In genomic region chr17:26939973-26940300, GRCm38 (mm10) we compare ENCODE assay signal across 8 mouse cellular contexts. TPM values are rescaled to one million over a fixed set of nuclear protein-coding genes. Genes with fewer than 3 reads are reported as not detected.
DNase-seq lines count a peak whose midpoint lies in the region; ATAC-seq lines count a peak whose summit lies in the region.

No protein-coding gene starts in this region.

- peaks cover 51% of the 10 kb centered on the region for H3K4me1 ChIP-seq in erythroblast, embryonic 14.5 days (ENCODE audit: control insufficient read depth)
- H3K4me1 ChIP-seq in neural tube, embryonic 11.5 days (ENCODE audit: control insufficient read depth, insufficient read depth, low read length): peaks cover 6% of the 10 kb centered on the region
- peaks cover 41% of the 10 kb centered on the region for H3K4me1 ChIP-seq in limb, embryonic 15.5 days
- H3K4me1 ChIP-seq in stomach, embryonic 16.5 days (ENCODE audit: control insufficient read depth, insufficient read depth, low read length): peaks cover 24% of the 10 kb centered on the region

- peak overlapping the region; percentile 63 for H3K4me2 ChIP-seq in neural tube, embryonic 11.5 days (ENCODE audit: low read depth)
- peak overlapping the region; percentile 78 for H3K4me2 ChIP-seq in limb, embryonic 15.5 days
- peak overlapping the region; percentile 81 for H3K4me2 ChIP-seq in stomach, embryonic 16.5 days (ENCODE audit: low read depth, low read length)

- DNase-seq in neural tube, embryonic 11.5 days (ENCODE audit: low spot score): no peak
- DNase-seq in neural tube, embryonic 10.5 days (ENCODE audit: extremely low spot score, low spot score): no peak
- no peak for DNase-seq in spleen, postnatal 4 days (ENCODE audit: low spot score in 2 of 2)
- DNase-seq in T-cell, adult 2 months (ENCODE audit: low spot score): no peak

- peak overlapping the region; percentile 59 for H3K9ac ChIP-seq in neural tube, embryonic 11.5 days (ENCODE audit: low read length)
- H3K9ac ChIP-seq in limb, embryonic 15.5 days: peak overlapping the region; percentile 64
- peak overlapping the region; percentile 81 for H3K9ac ChIP-seq in stomach, embryonic 16.5 days (ENCODE audit: low read length)

- peaks cover 30% of the 10 kb centered on the region for H3K36me3 ChIP-seq in erythroblast, embryonic 14.5 days (ENCODE audit: control insufficient read depth)
- peaks cover 2% of the 10 kb centered on the region; the same call in 1 of the 2 replicates for H3K36me3 ChIP-seq in neural tube, embryonic 11.5 days (ENCODE audit: control insufficient read depth, insufficient read depth, low read length)
- peaks cover 25% of the 10 kb centered on the region for H3K36me3 ChIP-seq in limb, embryonic 15.5 days
- H3K36me3 ChIP-seq in stomach, embryonic 16.5 days (ENCODE audit: control insufficient read depth, insufficient read depth, low read length): peaks cover 4% of the 10 kb centered on the region; the same call in 1 of the 2 replicates

- H3K27me3 ChIP-seq in erythroblast, embryonic 14.5 days (ENCODE audit: control insufficient read depth): no peaks in the 10 kb centered on the region
- H3K27me3 ChIP-seq in neural tube, embryonic 11.5 days (ENCODE audit: control insufficient read depth, insufficient read depth, low read length): no peaks in the 10 kb centered on the region
- no peaks in the 10 kb centered on the region for H3K27me3 ChIP-seq in limb, embryonic 15.5 days
- H3K27me3 ChIP-seq in stomach, embryonic 16.5 days (ENCODE audit: control insufficient read depth, insufficient read depth, low read length): no peaks in the 10 kb centered on the region

- peak overlapping the region; percentile 86 for H3K4me3 ChIP-seq in erythroblast, embryonic 14.5 days (replicated peaks)
- peak overlapping the region; percentile 65 for H3K4me3 ChIP-seq in neural tube, embryonic 11.5 days (ENCODE audit: low read depth, low read length)
- peak overlapping the region; percentile 69 for H3K4me3 ChIP-seq in limb, embryonic 15.5 days
- H3K4me3 ChIP-seq in stomach, embryonic 16.5 days (replicated peaks; ENCODE audit: low read length): peak overlapping the region; percentile 83

- ATAC-seq in erythroblast, adult 5-6 weeks (replicated peaks; ENCODE audit: low FRiP score, poor library complexity, severe bottlenecking): no peak
- ATAC-seq in neural tube, embryonic 11.5 days (ENCODE audit: insufficient read depth, low FRiP score, low TSS enrichment): no peak
- no peak for ATAC-seq in limb, embryonic 15.5 days (ENCODE audit: insufficient number of reproducible peaks, low FRiP score, low TSS enrichment, low read depth)
- no peak for ATAC-seq in stomach, embryonic 16.5 days (ENCODE audit: insufficient read depth, low FRiP score)

- peak overlapping the region; percentile 73 for H3K27ac ChIP-seq in neural tube, embryonic 11.5 days (ENCODE audit: low read depth, low read length)
- peak overlapping the region; percentile 95 for H3K27ac ChIP-seq in limb, embryonic 15.5 days
- peak overlapping the region; percentile 97 for H3K27ac ChIP-seq in stomach, embryonic 16.5 days (ENCODE audit: low read length)

- 0% methylated on average over 3 of the region's 3 CpGs for WGBS in neural tube, embryonic 11.5 days
- WGBS in limb, embryonic 15.5 days: 6% methylated on average over 3 of the region's 3 CpGs
- 4% methylated on average over 3 of the region's 3 CpGs for WGBS in stomach, embryonic 16.5 days

- no peaks in the 10 kb centered on the region for H3K9me3 ChIP-seq in erythroblast, embryonic 14.5 days (ENCODE audit: control insufficient read depth, low read length)
- H3K9me3 ChIP-seq in neural tube, embryonic 11.5 days (ENCODE audit: control insufficient read depth, low read length): no peaks in the 10 kb centered on the region
- no peaks in the 10 kb centered on the region for H3K9me3 ChIP-seq in limb, embryonic 15.5 days
- no peaks in the 10 kb centered on the region for H3K9me3 ChIP-seq in stomach, embryonic 16.5 days (replicated peaks; ENCODE audit: control insufficient read depth, low read length)

RNA-seq across cellular contexts. Expression of gene Cuta, which starts 0.6 kb away (rescaled TPM):
- polyA plus RNA-seq in erythroblast, embryonic 14.5 days (2012): 19.6 and 19.8 TPM in 2 replicates
- 33.6 and 59.6 TPM in 2 replicates for total RNA-seq in erythroblast, adult 5-6 weeks (2015; ENCODE audit: low replicate concordance)
- total RNA-seq in erythroblast, adult 5-6 weeks (2017; ENCODE audit: low replicate concordance): 10.2 and 14.4 TPM in 2 replicates
- 136 and 138 TPM in 2 replicates for polyA plus RNA-seq in neural tube, embryonic 11.5 days (2014; fragmentation: Nextera tagmentation; extraction: Ambion mirVana)
- polyA plus RNA-seq in limb, embryonic 15.5 days (2015; fragmentation: Nextera tagmentation; extraction: Ambion mirVana): 158 and 172 TPM in 2 replicates
- polyA plus RNA-seq in stomach, embryonic 16.5 days (2015; fragmentation: Nextera tagmentation; extraction: Ambion mirVana): 173 and 178 TPM in 2 replicates

RNA-seq across cellular contexts. Expression of gene Syngap1, which starts 1.1 kb away (rescaled TPM):
- 0.78 and 0.86 TPM in 2 replicates for polyA plus RNA-seq in erythroblast, embryonic 14.5 days (2012)
- 0.42 and 2.5 TPM in 2 replicates for total RNA-seq in erythroblast, adult 5-6 weeks (2015; ENCODE audit: low replicate concordance)
- 0.60 and 5.3 TPM in 2 replicates for total RNA-seq in erythroblast, adult 5-6 weeks (2017; ENCODE audit: low replicate concordance)
- polyA plus RNA-seq in neural tube, embryonic 11.5 days (2014; fragmentation: Nextera tagmentation; extraction: Ambion mirVana): 2.6 and 2.8 TPM in 2 replicates
- 1.6 and 1.9 TPM in 2 replicates for polyA plus RNA-seq in limb, embryonic 15.5 days (2015; fragmentation: Nextera tagmentation; extraction: Ambion mirVana)
- polyA plus RNA-seq in stomach, embryonic 16.5 days (2015; fragmentation: Nextera tagmentation; extraction: Ambion mirVana): 1.3 and 1.6 TPM in 2 replicates

RNA-seq across cellular contexts. Expression of gene Phf1, which starts 7.1 kb away (rescaled TPM):
- 5.0 and 6.2 TPM in 2 replicates for polyA plus RNA-seq in erythroblast, embryonic 14.5 days (2012)
- 4.0 TPM in 2 replicates for total RNA-seq in erythroblast, adult 5-6 weeks (2015; ENCODE audit: low replicate concordance)
- total RNA-seq in erythroblast, adult 5-6 weeks (2017; ENCODE audit: low replicate concordance): 2.5 and 4.1 TPM in 2 replicates
- 5.8 and 6.4 TPM in 2 replicates for polyA plus RNA-seq in neural tube, embryonic 11.5 days (2014; fragmentation: Nextera tagmentation; extraction: Ambion mirVana)
- polyA plus RNA-seq in limb, embryonic 15.5 days (2015; fragmentation: Nextera tagmentation; extraction: Ambion mirVana): 11.4 and 13.0 TPM in 2 replicates
- polyA plus RNA-seq in stomach, embryonic 16.5 days (2015; fragmentation: Nextera tagmentation; extraction: Ambion mirVana): 7.3 and 7.7 TPM in 2 replicates

RNA-seq across cellular contexts. Expression of gene Kifc5b, which starts 23.0 kb away (rescaled TPM):
- polyA plus RNA-seq in erythroblast, embryonic 14.5 days (2012): 8.1 and 9.2 TPM in 2 replicates
- 3.3 and 5.6 TPM in 2 replicates for total RNA-seq in erythroblast, adult 5-6 weeks (2015; ENCODE audit: low replicate concordance)
- 18.9 and 30.1 TPM in 2 replicates for total RNA-seq in erythroblast, adult 5-6 weeks (2017; ENCODE audit: low replicate concordance)
- polyA plus RNA-seq in neural tube, embryonic 11.5 days (2014; fragmentation: Nextera tagmentation; extraction: Ambion mirVana): 5.6 and 5.8 TPM in 2 replicates
- 4.7 and 5.8 TPM in 2 replicates for polyA plus RNA-seq in limb, embryonic 15.5 days (2015; fragmentation: Nextera tagmentation; extraction: Ambion mirVana)
- 6.4 and 6.9 TPM in 2 replicates for polyA plus RNA-seq in stomach, embryonic 16.5 days (2015; fragmentation: Nextera tagmentation; extraction: Ambion mirVana)

RNA-seq across cellular contexts. Expression of gene Zbtb9, which starts 33.0 kb away (rescaled TPM):
- polyA plus RNA-seq in erythroblast, embryonic 14.5 days (2012): 0.12 and 0.13 TPM in 2 replicates
- total RNA-seq in erythroblast, adult 5-6 weeks (2015; ENCODE audit: low replicate concordance): 1.3 TPM in 1 of 2 replicates, not detected in the other
- total RNA-seq in erythroblast, adult 5-6 weeks (2017; ENCODE audit: low replicate concordance): 5.3 and 6.0 TPM in 2 replicates
- 13.5 and 14.1 TPM in 2 replicates for polyA plus RNA-seq in neural tube, embryonic 11.5 days (2014; fragmentation: Nextera tagmentation; extraction: Ambion mirVana)
- 13.5 and 14.1 TPM in 2 replicates for polyA plus RNA-seq in limb, embryonic 15.5 days (2015; fragmentation: Nextera tagmentation; extraction: Ambion mirVana)
- 14.1 and 14.8 TPM in 2 replicates for polyA plus RNA-seq in stomach, embryonic 16.5 days (2015; fragmentation: Nextera tagmentation; extraction: Ambion mirVana)
